8 mouse cellular contexts compared by ENCODE assay signal in the genomic region with DNA sequence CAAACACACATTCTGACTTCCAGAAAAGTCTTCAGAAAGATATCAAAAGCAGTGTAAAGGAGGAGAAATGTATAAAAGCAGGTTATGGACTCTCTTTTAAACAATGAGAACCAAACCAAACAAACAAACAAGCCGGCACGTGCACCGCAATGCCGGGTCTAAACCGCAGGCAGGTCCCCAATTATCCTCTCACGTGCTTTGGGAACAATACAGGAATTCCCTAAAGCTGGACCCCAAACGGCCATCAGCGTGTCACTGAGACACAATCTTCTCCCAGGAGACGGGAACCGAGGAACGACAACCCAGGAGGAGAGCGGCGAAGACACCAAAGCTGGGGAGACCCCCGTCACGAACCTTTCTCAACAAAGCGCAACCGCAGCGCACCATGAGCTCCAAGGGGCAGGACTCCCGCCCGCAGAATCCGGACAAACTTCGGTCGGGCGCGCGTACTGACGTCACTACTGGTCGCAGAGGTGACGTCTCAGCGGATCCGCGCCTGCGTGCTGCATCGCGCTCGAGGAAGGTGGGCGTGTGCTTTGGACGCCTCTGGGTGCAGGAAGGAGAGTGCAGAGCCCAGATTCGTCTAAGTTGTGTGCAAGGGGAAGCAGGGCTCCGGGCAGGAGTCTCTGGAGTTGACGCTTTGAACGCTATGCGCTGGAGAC. TPM values are rescaled to one million over a fixed set of nuclear protein-coding genes. Genes with fewer than 3 reads are reported as not detected.
DNase-seq lines count a peak whose midpoint lies in the region; ATAC-seq lines count a peak whose summit lies in the region.

Gene Gtpbp10, minus strand, starts transcription at position 460 of the 662 bp plus-strand sequence.

- no peaks in the 10 kb centered on the region for H3K27me3 ChIP-seq in heart, embryonic 12.5 days (replicated peaks)
- H3K27me3 ChIP-seq in kidney, embryonic 16.5 days (ENCODE audit: insufficient read depth, low read length) = no peaks in the 10 kb centered on the region

- ATAC-seq in heart, embryonic 12.5 days (ENCODE audit: insufficient number of reproducible peaks, low FRiP score) = peak; percentile 99
- peak; percentile 99 for ATAC-seq in kidney, embryonic 16.5 days (ENCODE audit: low FRiP score, low TSS enrichment)

- DNase-seq in CD4-positive helper T cell, adult 2 months (ENCODE audit: low read depth, low spot score) = peak; percentile 92
- peak; percentile 61 for DNase-seq in c-Kit-negative CD71-positive TER-119-positive erythroid progenitor cells, embryonic 14.5 days (ENCODE audit: low read depth, low spot score)
- DNase-seq in fat pad, adult 2 months (ENCODE audit: extremely low read depth, low read depth, low spot score) = peak; percentile 18
- peak; percentile 89 for DNase-seq in liver
- peak; percentile 81 to 93 for DNase-seq in monocyte, adult 2 months (ENCODE audit: low read depth in 1 of 2, low spot score in 2 of 2)
- peak; percentile 73 to 89 for DNase-seq in spleen, postnatal 14 days (ENCODE audit: low spot score in 2 of 2)

- peaks cover 11% of the 10 kb centered on the region for H3K36me3 ChIP-seq in heart, embryonic 12.5 days
- peaks cover 9% of the 10 kb centered on the region for H3K36me3 ChIP-seq in kidney, embryonic 16.5 days (ENCODE audit: insufficient read depth, low read length)

- H3K4me1 ChIP-seq in heart, embryonic 12.5 days (replicated peaks) = peaks cover 14% of the 10 kb centered on the region
- H3K4me1 ChIP-seq in kidney, embryonic 16.5 days (ENCODE audit: insufficient read depth, low read length) = peaks cover 15% of the 10 kb centered on the region

- no peaks in the 10 kb centered on the region for H3K9me3 ChIP-seq in heart, embryonic 12.5 days (replicated peaks)
- H3K9me3 ChIP-seq in kidney, embryonic 16.5 days (ENCODE audit: low read length) = no peaks in the 10 kb centered on the region

- under 1% methylated on average over 43 of the region's 43 CpGs for WGBS in heart, embryonic 12.5 days
- WGBS in kidney, embryonic 16.5 days = under 1% methylated on average over 43 of the region's 43 CpGs

- H3K27ac ChIP-seq in heart, embryonic 12.5 days (ENCODE audit: poor library complexity, severe bottlenecking) = peak within 1 kb of the TSS; percentile 80
- H3K27ac ChIP-seq in kidney, embryonic 16.5 days (ENCODE audit: low read length) = peak within 1 kb of the TSS; percentile 66

- H3K4me3 ChIP-seq in heart, embryonic 12.5 days = peak within 1 kb of the TSS; percentile 73
- peak within 1 kb of the TSS; percentile 89 for H3K4me3 ChIP-seq in kidney, embryonic 16.5 days (ENCODE audit: low read length)

- H3K4me2 ChIP-seq in heart, embryonic 12.5 days = peak within 1 kb of the TSS; percentile 74
- peak within 1 kb of the TSS; percentile 75 for H3K4me2 ChIP-seq in kidney, embryonic 16.5 days (replicated peaks; ENCODE audit: low read depth, low read length)

- H3K9ac ChIP-seq in heart, embryonic 12.5 days = peak within 1 kb of the TSS; percentile 75
- H3K9ac ChIP-seq in kidney, embryonic 16.5 days (replicated peaks; ENCODE audit: low read length) = peak within 1 kb of the TSS; percentile 90

RNA-seq across cellular contexts. Expression of gene Gtpbp10, which starts in this region (rescaled TPM):
- 23.4 and 24.0 TPM in 2 replicates for polyA plus RNA-seq in heart, embryonic 12.5 days (2016; fragmentation: Nextera tagmentation; extraction: Ambion mirVana)
- 31.9 and 32.4 TPM in 2 replicates for polyA plus RNA-seq in kidney, embryonic 16.5 days (2015; fragmentation: Nextera tagmentation; extraction: Ambion mirVana)

Comparison
In these comparisons a context has a peak if more than half of its experiments do, and no peak if none do; other contexts are left out.
1. Peak in every context shown above with its lines: DNase-seq, ATAC-seq, H3K4me3 ChIP-seq and H3K27ac ChIP-seq.
2. DNase-seq: peak in every context shown above with its lines; median percentile 92 in CD4-positive helper T cell, adult 2 months; 89 in liver; 87 in monocyte, adult 2 months; 81 in spleen, postnatal 14 days; 61 in c-Kit-negative CD71-positive TER-119-positive erythroid progenitor cells, embryonic 14.5 days; 18 in fat pad, adult 2 months.